Mouse (Mus musculus): Measurements from ENCODE around the gene Mrps36. TPM values are rescaled to one million over a fixed set of nuclear protein-coding genes. Genes with fewer than 3 reads are reported as not detected.
A peak's percentile ranks its signal among the peaks of the same experiment; 100 is the strongest.
"Not testable (repeated sequence)": the region's sequence is repeated elsewhere in the genome, so short reads cannot be mapped to it uniquely, and the experiment has no call there.

Gene Mrps36
- total RNA-seq, 2 experiments from 2014 or later = 51.1 to 51.6 TPM

DNA sequence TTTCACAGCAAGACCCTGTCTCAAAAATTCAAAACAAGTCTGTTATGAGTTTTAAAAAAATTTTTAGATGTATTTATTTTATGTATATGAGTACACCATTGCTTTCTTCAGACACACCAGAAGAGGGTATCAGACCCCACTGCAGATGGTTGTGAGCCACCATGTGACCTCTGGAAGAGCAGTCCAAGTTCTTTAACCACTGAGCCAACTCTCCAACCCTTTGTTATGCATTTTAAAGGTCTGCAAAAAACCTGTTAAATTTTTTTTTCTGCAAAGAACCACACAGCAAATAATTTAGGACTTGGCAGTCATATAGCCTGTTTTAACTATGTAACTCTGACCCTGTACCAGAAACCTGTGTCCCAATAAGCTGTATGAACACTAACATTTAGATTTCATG lies 30.2 kb upstream of the Mrps36 start:
- Histone ChIP-seq H3K27ac (no peak overlapping the region), H3K4me3 (no peak overlapping the region)
- no peak for DNase-seq (ENCODE audit: extremely low spot score in 1 of 2, low spot score in 2 of 2)
- intact Hi-C loops (cut with DNase I) = no loop called here
- no peak for TF ChIP-seq CTCF (IDR thresholded peaks at IDR 0.05)

- no peak for TF ChIP-seq CTCF (IDR thresholded peaks at IDR 0.05)
- Histone ChIP-seq H3K4me3 (no peak overlapping the region), H3K27ac (no peak overlapping the region)
- no peak for DNase-seq (ENCODE audit: extremely low spot score in 1 of 2, low spot score in 2 of 2)
- intact Hi-C loops (cut with DNase I) = no loop called here
Observed at GRCm38 (mm10) chr13:100755329-100755728, 10.9 kb upstream of the Mrps36 start.

- intact Hi-C loops (cut with DNase I) = no loop called here
- DNase-seq (ENCODE audit: extremely low spot score in 1 of 2, low spot score in 2 of 2) = no peak
- H3K4me3 ChIP-seq = no peak overlapping the region
- no peak for TF ChIP-seq CTCF (IDR thresholded peaks at IDR 0.05)
- no peak overlapping the region for H3K27ac ChIP-seq
Observed at GRCm38 (mm10) chr13:100754186-100754585, 9.7 kb upstream of the Mrps36 start.

GRCm38 (mm10) chr13:100753011-100753410 lies 8.6 kb upstream of the Mrps36 start:
- intact Hi-C loops (cut with DNase I) = no loop called here
- TF ChIP-seq CTCF (IDR thresholded peaks at IDR 0.05) = no peak
- no peak overlapping the region for H3K27ac ChIP-seq
- no peak overlapping the region for H3K4me3 ChIP-seq
- no peak for DNase-seq (ENCODE audit: extremely low spot score in 1 of 2, low spot score in 2 of 2)

DNA sequence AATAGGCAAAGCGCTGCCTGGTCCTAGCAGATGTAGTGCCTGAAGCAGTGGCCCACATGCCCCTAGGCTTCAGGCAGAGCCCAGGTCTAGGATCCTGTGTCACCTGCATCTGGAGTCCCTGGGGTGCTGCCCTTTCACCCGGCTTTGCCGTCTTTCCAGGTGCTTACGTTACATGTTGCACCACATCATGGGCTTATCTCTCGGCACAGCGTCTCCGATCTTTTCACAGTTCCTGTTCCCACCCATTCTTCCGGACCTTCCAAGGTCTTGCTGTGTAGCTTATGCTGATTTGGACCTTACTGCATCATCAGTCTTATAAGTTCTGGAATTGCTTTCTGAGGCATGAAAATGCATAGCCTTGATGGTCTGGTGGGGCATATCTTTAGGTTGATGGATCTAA lies 8.1 kb upstream of the Mrps36 start:
- intact Hi-C loops (cut with DNase I) = no loop called here
- no peak for TF ChIP-seq CTCF (IDR thresholded peaks at IDR 0.05)
- H3K4me3 ChIP-seq = no peak overlapping the region
- H3K27ac ChIP-seq = no peak overlapping the region
- no peak for DNase-seq (ENCODE audit: extremely low spot score in 1 of 2, low spot score in 2 of 2)

- intact Hi-C loops (cut with DNase I) = no loop called here
- H3K4me3 ChIP-seq = no peak overlapping the region
- no peak for TF ChIP-seq CTCF (IDR thresholded peaks at IDR 0.05)
- no peak overlapping the region for H3K27ac ChIP-seq
- no peak for DNase-seq (ENCODE audit: extremely low spot score in 1 of 2, low spot score in 2 of 2)
Observed at GRCm38 (mm10) chr13:100751402-100751801, 6.9 kb upstream of the Mrps36 start.

GRCm38 (mm10) chr13:100750799-100751198 lies 6.3 kb upstream of the Mrps36 start:
- DNase-seq (ENCODE audit: extremely low spot score in 1 of 2, low spot score in 2 of 2) = no peak
- TF ChIP-seq CTCF (IDR thresholded peaks at IDR 0.05) = no peak
- H3K4me3 ChIP-seq = no peak overlapping the region
- no peak overlapping the region for H3K27ac ChIP-seq
- intact Hi-C loops (cut with DNase I) = no loop called here

DNA sequence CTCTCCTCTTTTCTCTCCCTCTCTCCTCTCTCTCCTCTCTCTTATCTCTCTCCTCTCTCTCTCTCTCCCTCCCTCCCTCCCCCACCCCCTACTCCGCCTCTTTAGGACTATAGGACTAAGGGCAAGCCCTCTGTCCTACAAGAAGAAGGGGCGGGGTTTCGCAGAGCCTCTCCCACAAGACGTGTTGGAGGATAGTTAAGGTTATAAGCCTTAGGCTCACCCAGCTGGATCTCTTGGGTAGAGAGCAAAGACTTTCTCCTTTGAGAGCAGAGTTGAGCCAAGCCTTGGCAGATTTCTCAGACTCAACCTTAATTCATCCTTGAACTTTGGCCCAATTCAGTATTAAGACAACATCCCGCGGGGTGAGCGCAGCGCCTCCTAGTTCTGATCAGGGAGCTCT lies 4.2 kb upstream of the Mrps36 start:
- no peak for TF ChIP-seq CTCF (IDR thresholded peaks at IDR 0.05)
- DNase-seq (ENCODE audit: extremely low spot score in 1 of 2, low spot score in 2 of 2) = no peak
- intact Hi-C loops (cut with DNase I) = loop anchor here (10.0 kb wide), 1 partner anchor 966 kb away; no protein-coding TSS in a partner anchor
- Histone ChIP-seq H3K4me3 (no peak overlapping the region), H3K27ac (no peak overlapping the region)

GRCm38 (mm10) chr13:100746090-100746489 lies 1.6 kb upstream of the Mrps36 start:
- intact Hi-C loops (cut with DNase I) = loop anchor here (10.0 kb wide), 1 partner anchor 969 kb away; no protein-coding TSS in a partner anchor
- Histone ChIP-seq H3K27ac (peak overlapping the region; percentile 38; the same call in 1 of the 2 replicates), H3K4me3 (no peak overlapping the region)
- no peak for TF ChIP-seq CTCF (IDR thresholded peaks at IDR 0.05)
- peak; percentile 17 to 51 for DNase-seq (ENCODE audit: extremely low spot score in 1 of 2, low spot score in 2 of 2)

DNA sequence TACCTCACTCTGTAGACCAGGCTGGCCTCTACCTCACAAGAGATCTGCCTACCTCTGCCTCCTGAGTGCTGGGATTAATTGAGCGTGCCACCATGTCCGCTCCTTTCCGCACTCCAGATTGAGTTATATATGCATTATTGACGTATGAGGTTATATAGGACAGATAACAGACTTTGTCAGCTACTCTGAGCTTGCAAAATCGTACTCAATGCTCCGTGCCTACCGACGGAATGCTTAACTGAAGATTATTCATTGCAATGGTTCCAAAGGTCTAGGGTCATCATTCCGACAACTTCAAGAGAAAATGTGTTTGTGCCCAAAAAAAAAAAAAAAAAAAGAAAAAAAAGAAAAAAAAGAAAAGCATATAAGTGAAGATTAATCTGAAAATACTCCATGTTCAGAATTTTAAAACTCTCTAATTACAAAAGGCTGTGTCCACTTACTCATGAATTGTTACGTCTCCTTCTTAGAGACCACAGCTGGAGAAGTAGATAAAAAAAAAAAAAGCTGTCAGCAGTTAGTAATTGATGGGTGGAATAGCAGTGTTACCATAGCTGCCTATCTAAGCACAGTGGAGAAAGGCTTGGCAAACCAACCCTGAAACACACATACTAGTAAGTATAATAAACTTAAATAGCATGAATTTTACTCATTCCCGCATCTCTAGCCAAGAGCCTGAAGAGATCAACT lies 968 bp downstream of the Mrps36 start:
- no peak for DNase-seq (ENCODE audit: extremely low spot score in 1 of 2, low spot score in 2 of 2)
- TF ChIP-seq CTCF (IDR thresholded peaks at IDR 0.05) = no peak
- Histone ChIP-seq H3K27ac (peak overlapping the region; percentile 100), H3K4me3 (peak overlapping the region; percentile 87)
- intact Hi-C loops (cut with DNase I) = loop anchor here (1.0 to 10.0 kb wide), 3 partner anchors 12 to 971 kb away; partner anchors contain the start of gene Ccnb1

- Histone ChIP-seq H3K27ac (no peak overlapping the region; the same call in 1 of the 2 replicates), H3K4me3 (peak overlapping the region; percentile 87; the same call in 1 of the 2 replicates)
- no peak for TF ChIP-seq CTCF (IDR thresholded peaks at IDR 0.05)
- DNase-seq (ENCODE audit: extremely low spot score in 1 of 2, low spot score in 2 of 2) = no peak
- intact Hi-C loops (cut with DNase I) = loop anchor here (1.0 to 10.0 kb wide), 3 partner anchors 12 to 972 kb away; partner anchors contain the start of gene Ccnb1
Observed at GRCm38 (mm10) chr13:100742831-100743230, 1.6 kb downstream of the Mrps36 start.

- no peak for TF ChIP-seq CTCF (IDR thresholded peaks at IDR 0.05)
- intact Hi-C loops (cut with DNase I) = loop anchor here (5.0 kb wide), 2 partner anchors 80 to 100 kb away; partner anchors contain the start of genes Ak6, Rad17, Slc30a5 and Taf9
- no peak for DNase-seq (ENCODE audit: extremely low spot score in 1 of 2, low spot score in 2 of 2)
Observed at GRCm38 (mm10) chr13:100732756-100733155, 11.7 kb downstream of the Mrps36 start.

GRCm38 (mm10) chr13:100731462-100732046 lies 12.9 kb downstream of the Mrps36 start:
- intact Hi-C loops (cut with DNase I) = loop anchor here (1.0 to 5.0 kb wide), 3 partner anchors 12 to 101 kb away; partner anchors contain the start of genes Ak6, Rad17, Slc30a5 and Taf9
- not testable (repeated sequence) for H3K27ac ChIP-seq; H3K4me3 ChIP-seq; DNase-seq (ENCODE audit: extremely low spot score in 1 of 2, low spot score in 2 of 2)

More at GRCm38 (mm10) chr13:100732756-100733155, 11.7 kb downstream of the Mrps36 start:
- Histone ChIP-seq H3K4me3 (no peak overlapping the region), H3K27ac (no peak overlapping the region)
